Mouse (Mus musculus) liver, postnatal 0 days (tissue): ENCODE results near the gene Ttc27. TPM values are rescaled to one million over a fixed set of nuclear protein-coding genes. Genes with fewer than 3 reads are reported as not detected.

Experiments used
- ATAC-seq: fragments of 200-750 bp; cut with Nextera tagmentation; 2 replicates; pipeline ENCODE4 v1.8.0; 2017; ENCODE audit warnings: mild to moderate bottlenecking, moderate library complexity
- DNase-seq: peaks from one replicate; pipeline ENCODE4 v3.0.0-alpha.2; 2016
- H3K27ac ChIP-seq: fragments of 300-500 bp; sonication (generic); 2 replicates; pipeline ENCODE4 v1.5.1; 2014; ENCODE audit warnings: antibody characterized with exemption, moderate library complexity, mild to moderate bottlenecking, low read depth
- H3K27me3 ChIP-seq: fragments of 300-500 bp; sonication (generic); 2 replicates; pipeline ENCODE4 v1.6.1; 2014; ENCODE audit warnings: low read length, control low read depth, mixed read lengths; ENCODE audit not compliant: insufficient read depth
- H3K36me3 ChIP-seq: fragments of 300-500 bp; sonication (generic); replicated peaks from 2 replicates; pipeline ENCODE4 v1.6.1; 2014; ENCODE audit warnings: mild to moderate bottlenecking, control low read depth, low read length, moderate library complexity, mixed read lengths; ENCODE audit not compliant: insufficient read depth
- H3K4me1 ChIP-seq: fragments of 300-500 bp; sonication (generic); 2 replicates; pipeline ENCODE4 v1.6.1; 2014; ENCODE audit warnings: antibody characterized with exemption, mild to moderate bottlenecking, control low read depth; ENCODE audit not compliant: insufficient read depth
- H3K4me2 ChIP-seq: fragments of 300-500 bp; sonication (generic); 2 replicates; pipeline ENCODE4 v1.6.1; 2014; ENCODE audit warnings: low read depth, mild to moderate bottlenecking, low read length, moderate library complexity, mixed read lengths
- H3K4me3 ChIP-seq: fragments of 300-500 bp; sonication (generic); 2 replicates; pipeline ENCODE4 v1.5.1; 2014; ENCODE audit warnings: low read depth, low read length
- H3K9ac ChIP-seq: fragments of 300-500 bp; sonication (generic); replicated peaks from 2 replicates; pipeline ENCODE4 v1.6.1; 2014; ENCODE audit warnings: mild to moderate bottlenecking, moderate library complexity
- H3K9me3 ChIP-seq: fragments of 300-500 bp; sonication (generic); 2 replicates; pipeline ENCODE4 v1.6.1; 2016; ENCODE audit warnings: mild to moderate bottlenecking, control low read depth, low read length, mixed read lengths
- CTCF ChIP-seq: sonication (generic); IDR thresholded peaks from 2 replicates; pipeline ENCODE4 v1.5.1; 2016; ENCODE audit warnings: antibody characterized with exemption, low read depth
- EP300 ChIP-seq: IDR thresholded peaks from 2 replicates; pipeline ENCODE4 v1.6.1; 2016; ENCODE audit warnings: antibody characterized with exemption, low read depth, mild to moderate bottlenecking
- WGBS: fragments of 180-500 bp; shearing (Covaris S2); extraction: QIAGEN DNeasy Blood & Tissue Kit; methylation state at CpG from one replicate; pipeline ENCODE4 v1.1.7; 2014; ENCODE audit not compliant: insufficient replicate concordance; 5-methylcytosine and 5-hydroxymethylcytosine counted together
- polyA plus RNA-seq: library from polyadenylated mRNA; unstranded; fragments of >200 nt; fragmentation: Nextera tagmentation; extraction: Ambion mirVana; gene quantifications from 2 replicates; pipeline ENCODE4 v1.2.1, GENCODE M21; 2015

Gene Ttc27
- polyA plus RNA-seq = 6.0 and 7.1 TPM in 2 replicates

GRCm38 (mm10) chr17:74717618-74718151, at the start of gene Ttc27:
Gene Ttc27, plus strand, starts transcription at chr17:74717732.
- Histone ChIP-seq H3K36me3 (peaks cover 10% of the 10 kb centered on the region), H3K4me2 (peak within 1 kb of the TSS; percentile 88), H3K4me3 (peak within 1 kb of the TSS; percentile 72), H3K27ac (peak within 1 kb of the TSS; percentile 49; the same call in 1 of the 2 replicates), H3K9me3 (no peaks in the 10 kb centered on the region), H3K4me1 (peaks cover 10% of the 10 kb centered on the region), H3K27me3 (no peaks in the 10 kb centered on the region), H3K9ac (peak within 1 kb of the TSS; percentile 70)
- ATAC-seq (peak; percentile 95), DNase-seq (peak; percentile 95)
- WGBS = under 1% methylated on average over 31 of the region's 31 CpGs
- TF ChIP-seq CTCF (no peak), EP300 (no peak)

GRCm38 (mm10) chr17:74668010-74668409, 49.5 kb upstream of the Ttc27 start:
- Histone ChIP-seq H3K27ac (no peak overlapping the region), H3K4me2 (no peak overlapping the region), H3K4me3 (no peak overlapping the region), H3K9me3 (no peaks in the 10 kb centered on the region), H3K4me1 (no peaks in the 10 kb centered on the region), H3K27me3 (no peaks in the 10 kb centered on the region), H3K9ac (no peak overlapping the region), H3K36me3 (peaks cover 63% of the 10 kb centered on the region)
- ATAC-seq (no peak), DNase-seq (no peak)
- 67% methylated on average over 1 of the region's 1 CpGs for WGBS
- TF ChIP-seq CTCF (no peak), EP300 (no peak)

- WGBS = 87% methylated on average over 13 of the region's 13 CpGs
- DNase-seq = no peak
- no peak overlapping the region for H3K4me3 ChIP-seq
- no peak overlapping the region for H3K4me2 ChIP-seq
- peaks cover 55% of the 10 kb centered on the region for H3K36me3 ChIP-seq
- H3K4me1 ChIP-seq = no peaks in the 10 kb centered on the region
- ATAC-seq = no peak
- no peaks in the 10 kb centered on the region for H3K27me3 ChIP-seq
- no peaks in the 10 kb centered on the region for H3K9me3 ChIP-seq
- TF ChIP-seq EP300 (no peak), CTCF (no peak)
- no peak overlapping the region for H3K27ac ChIP-seq
- H3K9ac ChIP-seq = no peak overlapping the region
Measured at GRCm38 (mm10) chr17:74670031-74670430, 47.5 kb upstream of the Ttc27 start.

GRCm38 (mm10) chr17:74672446-74672845, 45.1 kb upstream of the Ttc27 start:
- Histone ChIP-seq H3K9me3 (no peaks in the 10 kb centered on the region), H3K4me1 (no peaks in the 10 kb centered on the region), H3K9ac (no peak overlapping the region), H3K36me3 (peaks cover 62% of the 10 kb centered on the region), H3K27me3 (no peaks in the 10 kb centered on the region), H3K27ac (no peak overlapping the region), H3K4me3 (no peak overlapping the region), H3K4me2 (no peak overlapping the region)
- no peak for ATAC-seq
- TF ChIP-seq CTCF (no peak), EP300 (no peak)
- DNase-seq = no peak
- WGBS = 79% methylated on average over 4 of the region's 4 CpGs

- Histone ChIP-seq H3K27me3 (no peaks in the 10 kb centered on the region), H3K9ac (no peak overlapping the region), H3K27ac (no peak overlapping the region), H3K4me3 (no peak overlapping the region), H3K4me1 (no peaks in the 10 kb centered on the region), H3K4me2 (no peak overlapping the region), H3K36me3 (peaks cover 68% of the 10 kb centered on the region), H3K9me3 (no peaks in the 10 kb centered on the region)
- no peak for DNase-seq
- no peak for ATAC-seq
- TF ChIP-seq EP300 (no peak), CTCF (peak; percentile 73)
Measured at GRCm38 (mm10) chr17:74673251-74673650, 44.3 kb upstream of the Ttc27 start.

GRCm38 (mm10) chr17:74678061-74678460, 39.5 kb upstream of the Ttc27 start:
- Histone ChIP-seq H3K27me3 (no peaks in the 10 kb centered on the region), H3K9ac (no peak overlapping the region), H3K27ac (no peak overlapping the region), H3K36me3 (peaks cover 46% of the 10 kb centered on the region), H3K9me3 (no peaks in the 10 kb centered on the region), H3K4me3 (no peak overlapping the region), H3K4me2 (no peak overlapping the region), H3K4me1 (no peaks in the 10 kb centered on the region)
- no peak for DNase-seq
- no peak for ATAC-seq
- WGBS = 81% methylated on average over 8 of the region's 8 CpGs
- TF ChIP-seq CTCF (no peak), EP300 (no peak)
